Mouse (Mus musculus) activated CD4-positive, CD25-positive, alpha-beta regulatory T cell, adult 4 months (primary cell): Measurements from ENCODE around the gene Slc25a21. TPM values are rescaled to one million over a fixed set of nuclear protein-coding genes. Genes with fewer than 3 reads are reported as not detected.

Experiments used
- ATAC-seq: one replicate; pipeline ENCODE4 v1.8.0; 2017
- polyA plus RNA-seq, 2 experiments: library from polyadenylated mRNA; unstranded; fragments of 100-300 nt; shearing (Covaris generic); gene quantifications; one replicate each; pipeline ENCODE4 v1.2.1; 2017

The Slc25a21 gene
- polyA plus RNA-seq, 2 experiments from 2014 or later, result not detected

- ATAC-seq, result no peak
These were observed 320.7 kb downstream of the Slc25a21 start for GRCm38 (mm10) chr12:56876549-56876948.

GRCm38 (mm10) chr12:56873204-56873603 is 324.1 kb downstream of the Slc25a21 start:
- ATAC-seq, result no peak

GRCm38 (mm10) chr12:56870569-56870968 is 326.7 kb downstream of the Slc25a21 start:
- ATAC-seq, result no peak

GRCm38 (mm10) chr12:56863873-56864562 is 333.3 kb downstream of the Slc25a21 start:
- ATAC-seq, result no peak

- no peak for ATAC-seq
These were observed 344.6 kb downstream of the Slc25a21 start for GRCm38 (mm10) chr12:56852679-56853078.

GRCm38 (mm10) chr12:56851464-56851863 is 345.8 kb downstream of the Slc25a21 start:
- no peak for ATAC-seq

- no peak for ATAC-seq
These were observed 367.3 kb downstream of the Slc25a21 start for GRCm38 (mm10) chr12:56829945-56830344.

GRCm38 (mm10) chr12:56829455-56829883 is 367.8 kb downstream of the Slc25a21 start:
- ATAC-seq, result no peak

GRCm38 (mm10) chr12:56827808-56828384 is 369.4 kb downstream of the Slc25a21 start:
- no peak for ATAC-seq

- no peak for ATAC-seq
These were observed 372.6 kb downstream of the Slc25a21 start for GRCm38 (mm10) chr12:56824688-56825087.

- no peak for ATAC-seq
These were observed 375.1 kb downstream of the Slc25a21 start for GRCm38 (mm10) chr12:56822122-56822521.

GRCm38 (mm10) chr12:56820604-56821003 is 376.7 kb downstream of the Slc25a21 start:
- ATAC-seq, result no peak

- ATAC-seq, result no peak
These were observed 389.8 kb downstream of the Slc25a21 start for GRCm38 (mm10) chr12:56807483-56807882.

GRCm38 (mm10) chr12:56807078-56807477 is 390.2 kb downstream of the Slc25a21 start:
- no peak for ATAC-seq

GRCm38 (mm10) chr12:56804487-56804886 is 392.8 kb downstream of the Slc25a21 start:
- ATAC-seq, result no peak

GRCm38 (mm10) chr12:56798641-56799415 is 398.4 kb downstream of the Slc25a21 start:
- ATAC-seq, result no peak

GRCm38 (mm10) chr12:56789236-56789635 is 408.0 kb downstream of the Slc25a21 start:
- ATAC-seq, result no peak

- no peak for ATAC-seq
These were observed 412.0 kb downstream of the Slc25a21 start for GRCm38 (mm10) chr12:56785250-56785649.

GRCm38 (mm10) chr12:56781196-56781595 is 416.1 kb downstream of the Slc25a21 start:
- no peak for ATAC-seq

- ATAC-seq, result no peak
These were observed 417.7 kb downstream of the Slc25a21 start for GRCm38 (mm10) chr12:56779621-56780020.

- no peak for ATAC-seq
These were observed 423.3 kb downstream of the Slc25a21 start for GRCm38 (mm10) chr12:56773941-56774340.

- ATAC-seq, result no peak
These were observed 427.9 kb downstream of the Slc25a21 start for GRCm38 (mm10) chr12:56769421-56769820.

- ATAC-seq, result no peak
These were observed 429.8 kb downstream of the Slc25a21 start for GRCm38 (mm10) chr12:56767474-56767873.

- no peak for ATAC-seq
These were observed 460.2 kb downstream of the Slc25a21 start for GRCm38 (mm10) chr12:56737104-56737503.
